Mouse (Mus musculus): ENCODE results near the gene Kcna5. TPM values are rescaled to one million over a fixed set of nuclear protein-coding genes. Genes with fewer than 3 reads are reported as not detected.
A peak's percentile ranks its signal among the peaks of the same experiment; 100 is the strongest.

Gene Kcna5
- polyA plus RNA-seq, 1 experiment, result 1.6 TPM

GRCm38 (mm10) chr6:126563898-126564297 is 28.7 kb upstream of the Kcna5 start:
- TF ChIP-seq POLR2A (IDR thresholded peaks at IDR 0.05; ENCODE audit: control insufficient read depth, extremely low read depth, insufficient read depth, low read length, poor library complexity) (no peak), CTCF (IDR thresholded peaks at IDR 0.05; ENCODE audit: borderline replicate concordance, control insufficient read depth, extremely low read depth, insufficient read depth, low read length, poor library complexity) (peak; percentile 76; the same call in 1 of the 2 replicates)
- no peaks in the 10 kb centered on the region for H3K4me1 ChIP-seq (replicated peaks; ENCODE audit: control insufficient read depth, insufficient read depth, low read length)
- H3K4me3 ChIP-seq (ENCODE audit: control insufficient read depth, insufficient read depth, low read length), result no peak overlapping the region
- H3K36me3 ChIP-seq (ENCODE audit: control insufficient read depth, insufficient read depth, low read length), result no peaks in the 10 kb centered on the region
- WGBS, result 22% methylated on average over 7 of the region's 7 CpGs
- peak; percentile 52 for DNase-seq
- H3K27me3 ChIP-seq (ENCODE audit: control insufficient read depth, insufficient read depth, low read length), result no peaks in the 10 kb centered on the region
- no peak overlapping the region for H3K27ac ChIP-seq (ENCODE audit: control insufficient read depth, insufficient read depth, low read length)

GRCm38 (mm10) chr6:126561702-126562101 is 26.5 kb upstream of the Kcna5 start:
- TF ChIP-seq CTCF (IDR thresholded peaks at IDR 0.05; ENCODE audit: borderline replicate concordance, control insufficient read depth, extremely low read depth, insufficient read depth, low read length, poor library complexity), result no peak
- TF ChIP-seq POLR2A (IDR thresholded peaks at IDR 0.05; ENCODE audit: control insufficient read depth, extremely low read depth, insufficient read depth, low read length, poor library complexity), result no peak

GRCm38 (mm10) chr6:126560696-126561095 is 25.5 kb upstream of the Kcna5 start:
- Histone ChIP-seq H3K4me3 (ENCODE audit: control insufficient read depth, insufficient read depth, low read length) (no peak overlapping the region), H3K27ac (ENCODE audit: control insufficient read depth, insufficient read depth, low read length) (no peak overlapping the region), H3K27me3 (ENCODE audit: control insufficient read depth, insufficient read depth, low read length) (no peaks in the 10 kb centered on the region), H3K36me3 (ENCODE audit: control insufficient read depth, insufficient read depth, low read length) (no peaks in the 10 kb centered on the region), H3K4me1 (replicated peaks; ENCODE audit: control insufficient read depth, insufficient read depth, low read length) (no peaks in the 10 kb centered on the region)
- TF ChIP-seq POLR2A (IDR thresholded peaks at IDR 0.05; ENCODE audit: control insufficient read depth, extremely low read depth, insufficient read depth, low read length, poor library complexity) (no peak), CTCF (IDR thresholded peaks at IDR 0.05; ENCODE audit: borderline replicate concordance, control insufficient read depth, extremely low read depth, insufficient read depth, low read length, poor library complexity) (no peak)
- no peak for DNase-seq
- 100% methylated on average over 1 of the region's 1 CpGs for WGBS

More at GRCm38 (mm10) chr6:126561702-126562101, 26.5 kb upstream of the Kcna5 start:
- H3K27ac ChIP-seq (ENCODE audit: control insufficient read depth, insufficient read depth, low read length), result no peak overlapping the region
- WGBS, result 34% methylated on average over 4 of the region's 4 CpGs
- no peak for DNase-seq
- H3K27me3 ChIP-seq (ENCODE audit: control insufficient read depth, insufficient read depth, low read length), result no peaks in the 10 kb centered on the region
- H3K36me3 ChIP-seq (ENCODE audit: control insufficient read depth, insufficient read depth, low read length), result no peaks in the 10 kb centered on the region
- no peaks in the 10 kb centered on the region for H3K4me1 ChIP-seq (replicated peaks; ENCODE audit: control insufficient read depth, insufficient read depth, low read length)
- no peak overlapping the region for H3K4me3 ChIP-seq (ENCODE audit: control insufficient read depth, insufficient read depth, low read length)

- TF ChIP-seq CTCF (IDR thresholded peaks at IDR 0.05; ENCODE audit: borderline replicate concordance, control insufficient read depth, extremely low read depth, insufficient read depth, low read length, poor library complexity) (no peak), POLR2A (IDR thresholded peaks at IDR 0.05; ENCODE audit: control insufficient read depth, extremely low read depth, insufficient read depth, low read length, poor library complexity) (no peak)
- Histone ChIP-seq H3K36me3 (ENCODE audit: control insufficient read depth, insufficient read depth, low read length) (no peaks in the 10 kb centered on the region), H3K4me3 (ENCODE audit: control insufficient read depth, insufficient read depth, low read length) (no peak overlapping the region), H3K27ac (ENCODE audit: control insufficient read depth, insufficient read depth, low read length) (no peak overlapping the region), H3K4me1 (replicated peaks; ENCODE audit: control insufficient read depth, insufficient read depth, low read length) (no peaks in the 10 kb centered on the region), H3K27me3 (ENCODE audit: control insufficient read depth, insufficient read depth, low read length) (no peaks in the 10 kb centered on the region)
- DNase-seq, result no peak
- WGBS, result 60% methylated on average over 8 of the region's 8 CpGs
Measured at GRCm38 (mm10) chr6:126560036-126560435, 24.8 kb upstream of the Kcna5 start.

GRCm38 (mm10) chr6:126558276-126558675 is 23.1 kb upstream of the Kcna5 start:
- H3K4me3 ChIP-seq (ENCODE audit: control insufficient read depth, insufficient read depth, low read length), result no peak overlapping the region
- no peak for TF ChIP-seq POLR2A (IDR thresholded peaks at IDR 0.05; ENCODE audit: control insufficient read depth, extremely low read depth, insufficient read depth, low read length, poor library complexity)
- TF ChIP-seq CTCF (IDR thresholded peaks at IDR 0.05; ENCODE audit: borderline replicate concordance, control insufficient read depth, extremely low read depth, insufficient read depth, low read length, poor library complexity), result no peak
- 73% methylated on average over 3 of the region's 3 CpGs for WGBS
- no peak for DNase-seq
- no peak overlapping the region for H3K27ac ChIP-seq (ENCODE audit: control insufficient read depth, insufficient read depth, low read length)
- no peaks in the 10 kb centered on the region for H3K36me3 ChIP-seq (ENCODE audit: control insufficient read depth, insufficient read depth, low read length)
- no peaks in the 10 kb centered on the region for H3K27me3 ChIP-seq (ENCODE audit: control insufficient read depth, insufficient read depth, low read length)
- no peaks in the 10 kb centered on the region for H3K4me1 ChIP-seq (replicated peaks; ENCODE audit: control insufficient read depth, insufficient read depth, low read length)

GRCm38 (mm10) chr6:126553812-126554211 is 18.6 kb upstream of the Kcna5 start:
- DNase-seq, result no peak
- 30% methylated on average over 9 of the region's 9 CpGs for WGBS
- no peak for TF ChIP-seq POLR2A (IDR thresholded peaks at IDR 0.05; ENCODE audit: control insufficient read depth, extremely low read depth, insufficient read depth, low read length, poor library complexity)
- TF ChIP-seq CTCF (IDR thresholded peaks at IDR 0.05; ENCODE audit: borderline replicate concordance, control insufficient read depth, extremely low read depth, insufficient read depth, low read length, poor library complexity), result no peak
- Histone ChIP-seq H3K27me3 (ENCODE audit: control insufficient read depth, insufficient read depth, low read length) (no peaks in the 10 kb centered on the region), H3K4me3 (ENCODE audit: control insufficient read depth, insufficient read depth, low read length) (no peak overlapping the region), H3K36me3 (ENCODE audit: control insufficient read depth, insufficient read depth, low read length) (no peaks in the 10 kb centered on the region), H3K27ac (ENCODE audit: control insufficient read depth, insufficient read depth, low read length) (no peak overlapping the region), H3K4me1 (replicated peaks; ENCODE audit: control insufficient read depth, insufficient read depth, low read length) (no peaks in the 10 kb centered on the region)

- Histone ChIP-seq H3K27me3 (ENCODE audit: control insufficient read depth, insufficient read depth, low read length) (no peaks in the 10 kb centered on the region), H3K27ac (ENCODE audit: control insufficient read depth, insufficient read depth, low read length) (no peak overlapping the region), H3K4me1 (replicated peaks; ENCODE audit: control insufficient read depth, insufficient read depth, low read length) (no peaks in the 10 kb centered on the region), H3K36me3 (ENCODE audit: control insufficient read depth, insufficient read depth, low read length) (no peaks in the 10 kb centered on the region), H3K4me3 (ENCODE audit: control insufficient read depth, insufficient read depth, low read length) (no peak overlapping the region)
- TF ChIP-seq POLR2A (IDR thresholded peaks at IDR 0.05; ENCODE audit: control insufficient read depth, extremely low read depth, insufficient read depth, low read length, poor library complexity), result no peak
- TF ChIP-seq CTCF (IDR thresholded peaks at IDR 0.05; ENCODE audit: borderline replicate concordance, control insufficient read depth, extremely low read depth, insufficient read depth, low read length, poor library complexity), result peak; percentile 72; the same call in 1 of the 2 replicates
- DNase-seq, result peak; percentile 5
- 23% methylated on average over 9 of the region's 9 CpGs for WGBS
Measured at GRCm38 (mm10) chr6:126551862-126552395, 16.7 kb upstream of the Kcna5 start.
